ENCODE assay signal across 16 mouse cellular contexts in genomic region chr15:74121621-74122020, GRCm38 (mm10).
A peak's percentile ranks its signal among the peaks of the same experiment; 100 is the strongest.
DNase-seq lines count a peak whose midpoint lies in the region; ATAC-seq lines count a peak whose summit lies in the region.
"Had no signal": no experiment of that assay in that cellular context is flagged by ENCODE, and none has a peak within 500 bp of the region (broad histone marks: within the 10 kb centered on the region; RNA-seq: fewer than 3 reads in every experiment).

No protein-coding gene starts in this region.

- intact Hi-C loops in left cerebral cortex, postnatal 10 days (cut with DNase I): no loop called here

- DNase-seq in left cerebral cortex, adult 18-20 months (ENCODE audit: low spot score in 2 of 2): peak; percentile 12 to 28
- DNase-seq in left cerebral cortex, postnatal 10 days (ENCODE audit: extremely low spot score in 1 of 2, low spot score in 2 of 2): no peak
- DNase-seq in right cerebral cortex, adult 2 months (ENCODE audit: low spot score in 2 of 2): peak; percentile 19 to 31
- DNase-seq in right cerebral cortex, postnatal 14 days: no peak
- DNase-seq in retina, postnatal 1 day: peak; percentile 56
- DNase-seq: adrenal gland, adult 8-10 months; adrenal gland, postnatal 36 days; cerebellum, adult 11 months; cerebellum, adult 8-10 months; cerebellum, postnatal 14 days; gastrocnemius, postnatal 10 days; heart, adult 18-20 months; heart, postnatal 10 days; heart, postnatal 4 days had no signal

- no peak for ATAC-seq in monocyte, adult 5-6 weeks (replicated peaks; ENCODE audit: insufficient number of reproducible peaks, low FRiP score, low TSS enrichment, poor library complexity, severe bottlenecking)
- ATAC-seq: forebrain, embryonic 16.5 days had no signal

Comparison
In these comparisons a context has a peak if more than half of its experiments do, and no peak if none do; other contexts are left out.
1. DNase-seq: peak in left cerebral cortex, adult 18-20 months (2 of 2), right cerebral cortex, adult 2 months (2 of 2) and retina, postnatal 1 day (single experiment); none in left cerebral cortex, postnatal 10 days (0 of 2) and right cerebral cortex, postnatal 14 days (single experiment).